Mouse (Mus musculus): Measurements from ENCODE around the gene Tmem100. TPM values are rescaled to one million over a fixed set of nuclear protein-coding genes. Genes with fewer than 3 reads are reported as not detected.

Tmem100 gene
- total and polyA plus RNA-seq, 3 experiments = 5.4 to 18.3 (median 14.7) TPM

- peaks cover 2% of the 10 kb centered on the region; the same call in 1 of the 2 replicates for H3K4me1 ChIP-seq (ENCODE audit: control insufficient read depth, insufficient read depth, low read length)
- no peaks in the 10 kb centered on the region for H3K36me3 ChIP-seq (ENCODE audit: control insufficient read depth, insufficient read depth, low read length)
- H3K79me2 ChIP-seq (replicated peaks; ENCODE audit: control insufficient read depth, insufficient read depth, low read length) = no peaks in the 10 kb centered on the region
- H3K27me3 ChIP-seq (ENCODE audit: control insufficient read depth, insufficient read depth, low read length) = no peaks in the 10 kb centered on the region
- H3K27ac ChIP-seq = no peak overlapping the region
- DNase-seq = no peak
- no peak overlapping the region for H3K4me3 ChIP-seq
- intact Hi-C loops (cut with DNase I) = no loop called here
- TF ChIP-seq POLR2A (IDR thresholded peaks at IDR 0.05; ENCODE audit: insufficient read depth, low read depth, low read length) (no peak), EP300 (IDR thresholded peaks at IDR 0.05; ENCODE audit: insufficient read depth, low read depth, low read length) (no peak), CTCF (IDR thresholded peaks at IDR 0.05) (no peak)
- 56% methylated on average over 9 of the region's 9 CpGs for WGBS
- no peak overlapping the region for H3K9ac ChIP-seq (ENCODE audit: low read depth, low read length)
These were observed 41.6 kb downstream of the Tmem100 start for GRCm38 (mm10) chr11:90071747-90072146.

GRCm38 (mm10) chr11:90073201-90073600, 43.1 kb downstream of the Tmem100 start:
- DNase-seq = no peak
- Histone ChIP-seq H3K27ac (no peak overlapping the region), H3K79me2 (replicated peaks; ENCODE audit: control insufficient read depth, insufficient read depth, low read length) (no peaks in the 10 kb centered on the region), H3K4me3 (no peak overlapping the region), H3K27me3 (ENCODE audit: control insufficient read depth, insufficient read depth, low read length) (no peaks in the 10 kb centered on the region), H3K36me3 (ENCODE audit: control insufficient read depth, insufficient read depth, low read length) (no peaks in the 10 kb centered on the region), H3K4me1 (ENCODE audit: control insufficient read depth, insufficient read depth, low read length) (peaks cover 2% of the 10 kb centered on the region; the same call in 1 of the 2 replicates), H3K9ac (ENCODE audit: low read depth, low read length) (no peak overlapping the region)
- intact Hi-C loops (cut with DNase I) = no loop called here
- TF ChIP-seq CTCF (IDR thresholded peaks at IDR 0.05) (no peak), POLR2A (IDR thresholded peaks at IDR 0.05; ENCODE audit: insufficient read depth, low read depth, low read length) (no peak), EP300 (IDR thresholded peaks at IDR 0.05; ENCODE audit: insufficient read depth, low read depth, low read length) (no peak)
- WGBS = 35% methylated on average over 5 of the region's 5 CpGs

- intact Hi-C loops (cut with DNase I) = no loop called here
- Histone ChIP-seq H3K27me3 (ENCODE audit: control insufficient read depth, insufficient read depth, low read length) (no peaks in the 10 kb centered on the region), H3K79me2 (replicated peaks; ENCODE audit: control insufficient read depth, insufficient read depth, low read length) (no peaks in the 10 kb centered on the region), H3K9ac (ENCODE audit: low read depth, low read length) (no peak overlapping the region), H3K27ac (no peak overlapping the region), H3K36me3 (ENCODE audit: control insufficient read depth, insufficient read depth, low read length) (no peaks in the 10 kb centered on the region), H3K4me3 (no peak overlapping the region), H3K4me1 (ENCODE audit: control insufficient read depth, insufficient read depth, low read length) (peaks cover 2% of the 10 kb centered on the region; the same call in 1 of the 2 replicates)
- no peak for DNase-seq
- WGBS = 88% methylated on average over 3 of the region's 3 CpGs
- TF ChIP-seq CTCF (IDR thresholded peaks at IDR 0.05) = no peak
- TF ChIP-seq EP300 (IDR thresholded peaks at IDR 0.05; ENCODE audit: insufficient read depth, low read depth, low read length) = no peak
- no peak for TF ChIP-seq POLR2A (IDR thresholded peaks at IDR 0.05; ENCODE audit: insufficient read depth, low read depth, low read length)
These were observed 46.5 kb downstream of the Tmem100 start for GRCm38 (mm10) chr11:90076666-90077065.

GRCm38 (mm10) chr11:90080678-90081267, 50.6 kb downstream of the Tmem100 start:
- no peak for DNase-seq
- intact Hi-C loops (cut with DNase I) = no loop called here
- H3K27me3 ChIP-seq (ENCODE audit: control insufficient read depth, insufficient read depth, low read length) = no peaks in the 10 kb centered on the region
- H3K9ac ChIP-seq (ENCODE audit: low read depth, low read length) = no peak overlapping the region
- H3K4me3 ChIP-seq = no peak overlapping the region
- H3K27ac ChIP-seq = no peak overlapping the region
- TF ChIP-seq POLR2A (IDR thresholded peaks at IDR 0.05; ENCODE audit: insufficient read depth, low read depth, low read length) = no peak
- 90% methylated on average over 3 of the region's 3 CpGs for WGBS
- no peaks in the 10 kb centered on the region; the same call in 1 of the 2 replicates for H3K4me1 ChIP-seq (ENCODE audit: control insufficient read depth, insufficient read depth, low read length)
- no peaks in the 10 kb centered on the region for H3K36me3 ChIP-seq (ENCODE audit: control insufficient read depth, insufficient read depth, low read length)
- no peaks in the 10 kb centered on the region for H3K79me2 ChIP-seq (replicated peaks; ENCODE audit: control insufficient read depth, insufficient read depth, low read length)

GRCm38 (mm10) chr11:90081820-90082596, 51.9 kb downstream of the Tmem100 start:
- DNase-seq = no peak
- Histone ChIP-seq H3K9ac (ENCODE audit: low read depth, low read length) (no peak overlapping the region), H3K36me3 (ENCODE audit: control insufficient read depth, insufficient read depth, low read length) (no peaks in the 10 kb centered on the region), H3K27ac (no peak overlapping the region), H3K79me2 (replicated peaks; ENCODE audit: control insufficient read depth, insufficient read depth, low read length) (no peaks in the 10 kb centered on the region), H3K27me3 (ENCODE audit: control insufficient read depth, insufficient read depth, low read length) (no peaks in the 10 kb centered on the region), H3K4me3 (no peak overlapping the region), H3K4me1 (ENCODE audit: control insufficient read depth, insufficient read depth, low read length) (no peaks in the 10 kb centered on the region; the same call in 1 of the 2 replicates)
- WGBS = 87% methylated on average over 10 of the region's 10 CpGs
- TF ChIP-seq EP300 (IDR thresholded peaks at IDR 0.05; ENCODE audit: insufficient read depth, low read depth, low read length) = no peak
- no peak for TF ChIP-seq CTCF (IDR thresholded peaks at IDR 0.05)
- TF ChIP-seq POLR2A (IDR thresholded peaks at IDR 0.05; ENCODE audit: insufficient read depth, low read depth, low read length) = no peak
- intact Hi-C loops (cut with DNase I) = no loop called here

GRCm38 (mm10) chr11:90083042-90083441, 52.9 kb downstream of the Tmem100 start:
- intact Hi-C loops (cut with DNase I) = no loop called here
- Histone ChIP-seq H3K4me3 (no peak overlapping the region), H3K4me1 (ENCODE audit: control insufficient read depth, insufficient read depth, low read length) (no peaks in the 10 kb centered on the region; the same call in 1 of the 2 replicates), H3K27ac (no peak overlapping the region), H3K36me3 (ENCODE audit: control insufficient read depth, insufficient read depth, low read length) (no peaks in the 10 kb centered on the region), H3K27me3 (ENCODE audit: control insufficient read depth, insufficient read depth, low read length) (no peaks in the 10 kb centered on the region), H3K79me2 (replicated peaks; ENCODE audit: control insufficient read depth, insufficient read depth, low read length) (no peaks in the 10 kb centered on the region), H3K9ac (ENCODE audit: low read depth, low read length) (no peak overlapping the region)
- DNase-seq = no peak
- TF ChIP-seq CTCF (IDR thresholded peaks at IDR 0.05) = no peak
- TF ChIP-seq EP300 (IDR thresholded peaks at IDR 0.05; ENCODE audit: insufficient read depth, low read depth, low read length) = no peak
- no peak for TF ChIP-seq POLR2A (IDR thresholded peaks at IDR 0.05; ENCODE audit: insufficient read depth, low read depth, low read length)
- WGBS = 95% methylated on average over 3 of the region's 3 CpGs
